Comparison of ENCODE assay signal across 19 mouse cellular contexts in the genomic region with DNA sequence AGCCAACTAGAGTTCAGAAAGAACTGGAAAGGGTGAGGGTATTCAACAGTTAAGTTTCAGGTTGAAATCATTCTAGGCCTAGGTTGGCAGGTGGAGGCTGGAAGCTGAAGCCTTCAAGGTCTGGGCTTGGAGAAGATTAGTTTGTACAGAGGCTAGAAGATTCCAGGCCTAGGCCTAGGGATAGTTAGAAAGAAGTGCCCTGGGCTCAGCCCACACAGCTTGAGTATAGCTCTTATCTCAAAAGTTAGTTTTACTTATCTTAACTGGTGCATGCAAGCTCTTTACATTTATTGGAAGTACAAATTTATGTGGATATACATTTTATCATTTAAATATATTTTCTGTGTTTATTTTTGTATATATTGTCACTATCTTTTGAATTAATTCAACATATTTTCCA.
"Had no signal": no experiment of that assay in that cellular context is flagged by ENCODE, and none has a peak within 500 bp of the region (broad histone marks: within the 10 kb centered on the region; RNA-seq: fewer than 3 reads in every experiment).

No protein-coding gene starts in this region.

- H3K9me3 ChIP-seq: limb, embryonic 10.5 days; stomach, embryonic 15.5 days had no signal

- H3K27me3 ChIP-seq: limb, embryonic 13.5 days; lung, embryonic 15.5 days; megakaryocyte, embryonic 14.5 days; stomach, embryonic 15.5 days had no signal

- H3K9ac ChIP-seq: limb, embryonic 13.5 days; lung, embryonic 15.5 days; stomach, embryonic 15.5 days had no signal

- H3K4me3 ChIP-seq: layer of hippocampus, adult 2 months; limb, embryonic 10.5 days; limb, embryonic 13.5 days; lung, embryonic 15.5 days; megakaryocyte, embryonic 14.5 days; stomach, embryonic 15.5 days had no signal

- DNase-seq: kidney, adult 2 months; kidney, postnatal 25 days; layer of hippocampus, adult 9-11 months; lung, adult 18-20 months; lung, postnatal 10 days; lung, postnatal 36 days; midbrain, embryonic 14.5 days; spleen, adult 18-20 months; thymus, postnatal 25 days had no signal

- ATAC-seq: inflammation-experienced regulatory T-cells, adult 6 months; intestine, embryonic 16.5 days had no signal

- H3K27ac ChIP-seq: kidney, postnatal 0 days; layer of hippocampus, adult 2 months; limb, embryonic 10.5 days; limb, embryonic 13.5 days; lung, embryonic 15.5 days; stomach, embryonic 15.5 days had no signal

- H3K4me1 ChIP-seq: lung, embryonic 15.5 days; stomach, embryonic 15.5 days had no signal

- H3K36me3 ChIP-seq: lung, embryonic 15.5 days; stomach, embryonic 15.5 days had no signal

- H3K4me2 ChIP-seq: limb, embryonic 13.5 days; lung, embryonic 15.5 days; midbrain, embryonic 11.5 days; stomach, embryonic 15.5 days had no signal
